Mouse (Mus musculus): ENCODE measurements around the gene Maml1. TPM values are rescaled to one million over a fixed set of nuclear protein-coding genes. Genes with fewer than 3 reads are reported as not detected.

The Maml1 gene
- polyA plus RNA-seq (2012; rRNA removed) (25.2 and 30.9 TPM in 2 replicates), polyA plus RNA-seq (2014; fragmentation: Nextera tagmentation; extraction: Ambion mirVana) (13.7 and 15.3 TPM in 2 replicates)

- Histone ChIP-seq H3K27ac (replicated peaks; ENCODE audit: low read depth, low read length) (peak within 1 kb of the TSS; percentile 98), H3K36me3 (ENCODE audit: control insufficient read depth, insufficient read depth, low read length) (peaks cover 47% of the 10 kb centered on the region), H3K27me3 (ENCODE audit: control insufficient read depth, insufficient read depth, low read length) (no peaks in the 10 kb centered on the region), H3K4me3 (replicated peaks; ENCODE audit: low read length) (peak within 1 kb of the TSS; percentile 96), H3K4me1 (ENCODE audit: control insufficient read depth, insufficient read depth, low read length) (peaks cover 10% of the 10 kb centered on the region; the same call in 1 of the 2 replicates), H3K4me2 (replicated peaks; ENCODE audit: low read depth, low read length, severe bottlenecking) (peak within 1 kb of the TSS; percentile 75), H3K9ac (ENCODE audit: low read depth, low read length, severe bottlenecking) (peak within 1 kb of the TSS; percentile 100), H3K9me3 (ENCODE audit: control insufficient read depth, low read length) (no peaks in the 10 kb centered on the region)
- ATAC-seq (ENCODE audit: low FRiP score, low read depth) (peak; percentile 98), DNase-seq (ENCODE audit: low spot score) (peak; percentile 99)
- TF ChIP-seq POLR2A (IDR thresholded peaks at IDR 0.05; ENCODE audit: borderline replicate concordance, extremely low read depth, insufficient read depth, insufficient read length) = 0 out of 2 replicates have a peak, but pooled peaks have one; percentile 73
- WGBS = under 1% methylated on average over 38 of the region's 45 CpGs
These were observed at the start of gene Maml1 for GRCm38 (mm10) chr11:50292190-50292855. TSS of gene Maml1 (minus strand) at chr11:50292311.

- no peak overlapping the region for H3K4me2 ChIP-seq (replicated peaks; ENCODE audit: low read depth, low read length, severe bottlenecking)
- no peak overlapping the region for H3K9ac ChIP-seq (ENCODE audit: low read depth, low read length, severe bottlenecking)
- no peak overlapping the region for H3K27ac ChIP-seq (replicated peaks; ENCODE audit: low read depth, low read length)
- no peaks in the 10 kb centered on the region for H3K36me3 ChIP-seq (ENCODE audit: control insufficient read depth, insufficient read depth, low read length)
- H3K4me3 ChIP-seq (replicated peaks; ENCODE audit: low read length) = no peak overlapping the region
- DNase-seq (ENCODE audit: low spot score) = no peak
- no peak for TF ChIP-seq POLR2A (IDR thresholded peaks at IDR 0.05; ENCODE audit: borderline replicate concordance, extremely low read depth, insufficient read depth, insufficient read length)
- no peaks in the 10 kb centered on the region for H3K4me1 ChIP-seq (ENCODE audit: control insufficient read depth, insufficient read depth, low read length)
- H3K27me3 ChIP-seq (ENCODE audit: control insufficient read depth, insufficient read depth, low read length) = no peaks in the 10 kb centered on the region
- 65% methylated on average over 4 of the region's 4 CpGs for WGBS
- ATAC-seq (ENCODE audit: low FRiP score, low read depth) = no peak
- H3K9me3 ChIP-seq (ENCODE audit: control insufficient read depth, low read length) = no peaks in the 10 kb centered on the region
These were observed 44.8 kb upstream of the Maml1 start for GRCm38 (mm10) chr11:50336891-50337290.

- H3K9me3 ChIP-seq (ENCODE audit: control insufficient read depth, low read length) = no peaks in the 10 kb centered on the region
- TF ChIP-seq POLR2A (IDR thresholded peaks at IDR 0.05; ENCODE audit: borderline replicate concordance, extremely low read depth, insufficient read depth, insufficient read length) = no peak
- H3K36me3 ChIP-seq (ENCODE audit: control insufficient read depth, insufficient read depth, low read length) = no peaks in the 10 kb centered on the region
- WGBS = 50% methylated on average over 1 of the region's 1 CpGs
- no peak overlapping the region for H3K4me3 ChIP-seq (replicated peaks; ENCODE audit: low read length)
- no peaks in the 10 kb centered on the region for H3K4me1 ChIP-seq (ENCODE audit: control insufficient read depth, insufficient read depth, low read length)
- H3K9ac ChIP-seq (ENCODE audit: low read depth, low read length, severe bottlenecking) = no peak overlapping the region
- no peak overlapping the region for H3K27ac ChIP-seq (replicated peaks; ENCODE audit: low read depth, low read length)
- no peak for ATAC-seq (ENCODE audit: low FRiP score, low read depth)
- no peaks in the 10 kb centered on the region for H3K27me3 ChIP-seq (ENCODE audit: control insufficient read depth, insufficient read depth, low read length)
- no peak overlapping the region for H3K4me2 ChIP-seq (replicated peaks; ENCODE audit: low read depth, low read length, severe bottlenecking)
- no peak for DNase-seq (ENCODE audit: low spot score)
These were observed 44.0 kb upstream of the Maml1 start for GRCm38 (mm10) chr11:50336126-50336525.

- Histone ChIP-seq H3K27ac (replicated peaks; ENCODE audit: low read depth, low read length) (no peak overlapping the region), H3K9ac (ENCODE audit: low read depth, low read length, severe bottlenecking) (no peak overlapping the region), H3K4me3 (replicated peaks; ENCODE audit: low read length) (no peak overlapping the region), H3K9me3 (ENCODE audit: control insufficient read depth, low read length) (no peaks in the 10 kb centered on the region), H3K27me3 (ENCODE audit: control insufficient read depth, insufficient read depth, low read length) (no peaks in the 10 kb centered on the region), H3K36me3 (ENCODE audit: control insufficient read depth, insufficient read depth, low read length) (no peaks in the 10 kb centered on the region), H3K4me1 (ENCODE audit: control insufficient read depth, insufficient read depth, low read length) (no peaks in the 10 kb centered on the region), H3K4me2 (replicated peaks; ENCODE audit: low read depth, low read length, severe bottlenecking) (no peak overlapping the region)
- no peak for DNase-seq (ENCODE audit: low spot score)
- 81% methylated on average over 3 of the region's 3 CpGs for WGBS
- no peak for TF ChIP-seq POLR2A (IDR thresholded peaks at IDR 0.05; ENCODE audit: borderline replicate concordance, extremely low read depth, insufficient read depth, insufficient read length)
- ATAC-seq (ENCODE audit: low FRiP score, low read depth) = no peak
These were observed 41.1 kb upstream of the Maml1 start for GRCm38 (mm10) chr11:50333181-50333580.

- Histone ChIP-seq H3K36me3 (ENCODE audit: control insufficient read depth, insufficient read depth, low read length) (no peaks in the 10 kb centered on the region), H3K4me3 (replicated peaks; ENCODE audit: low read length) (no peak overlapping the region), H3K27ac (replicated peaks; ENCODE audit: low read depth, low read length) (no peak overlapping the region), H3K4me2 (replicated peaks; ENCODE audit: low read depth, low read length, severe bottlenecking) (no peak overlapping the region), H3K9me3 (ENCODE audit: control insufficient read depth, low read length) (no peaks in the 10 kb centered on the region), H3K9ac (ENCODE audit: low read depth, low read length, severe bottlenecking) (no peak overlapping the region), H3K27me3 (ENCODE audit: control insufficient read depth, insufficient read depth, low read length) (no peaks in the 10 kb centered on the region), H3K4me1 (ENCODE audit: control insufficient read depth, insufficient read depth, low read length) (peaks cover 7% of the 10 kb centered on the region)
- no peak for DNase-seq (ENCODE audit: low spot score)
- no peak for ATAC-seq (ENCODE audit: low FRiP score, low read depth)
- 94% methylated on average over 1 of the region's 1 CpGs for WGBS
- no peak for TF ChIP-seq POLR2A (IDR thresholded peaks at IDR 0.05; ENCODE audit: borderline replicate concordance, extremely low read depth, insufficient read depth, insufficient read length)
These were observed 37.3 kb upstream of the Maml1 start for GRCm38 (mm10) chr11:50329378-50329777.
